Mouse (Mus musculus): ENCODE data around the gene Sgms2. TPM values are rescaled to one million over a fixed set of nuclear protein-coding genes. Genes with fewer than 3 reads are reported as not detected.

The Sgms2 gene
- polyA plus RNA-seq, 1 experiment: 8.6 TPM

- no peak for TF ChIP-seq MAX (IDR thresholded peaks at IDR 0.05)
- no peak for TF ChIP-seq CEBPB (IDR thresholded peaks at IDR 0.05; ENCODE audit: low read depth)
- TF ChIP-seq USF1 (IDR thresholded peaks at IDR 0.05; ENCODE audit: low read depth): no peak
- TF ChIP-seq CTCF (IDR thresholded peaks at IDR 0.05; ENCODE audit: control insufficient read depth, insufficient read depth, insufficient read length): no peak
- TF ChIP-seq FOSL1 (IDR thresholded peaks at IDR 0.05; ENCODE audit: insufficient read depth, low read length, poor library complexity, severe bottlenecking): no peak
- Histone ChIP-seq H3K79me2 (ENCODE audit: control insufficient read depth, insufficient read depth) (no peaks in the 10 kb centered on the region), H3K4me3 (ENCODE audit: insufficient read depth, poor library complexity, severe bottlenecking) (no peak overlapping the region), H3K27me3 (ENCODE audit: control insufficient read depth, insufficient read depth, insufficient read length) (no peaks in the 10 kb centered on the region), H3ac (ENCODE audit: control insufficient read depth, insufficient read length, low read depth) (no peak overlapping the region), H3K79me3 (ENCODE audit: low read depth) (no peaks in the 10 kb centered on the region), H3K36me3 (ENCODE audit: control insufficient read depth, insufficient read depth) (no peaks in the 10 kb centered on the region)
Measured at GRCm38 (mm10) chr3:131501677-131502370, 10.6 kb upstream of the Sgms2 start.

- Histone ChIP-seq H3K79me3 (ENCODE audit: low read depth) (no peaks in the 10 kb centered on the region), H3ac (ENCODE audit: control insufficient read depth, insufficient read length, low read depth) (no peak overlapping the region), H3K27me3 (ENCODE audit: control insufficient read depth, insufficient read depth, insufficient read length) (no peaks in the 10 kb centered on the region), H3K36me3 (ENCODE audit: control insufficient read depth, insufficient read depth) (no peaks in the 10 kb centered on the region), H3K79me2 (ENCODE audit: control insufficient read depth, insufficient read depth) (no peaks in the 10 kb centered on the region), H3K4me3 (ENCODE audit: insufficient read depth, poor library complexity, severe bottlenecking) (no peak overlapping the region)
- TF ChIP-seq MAX (IDR thresholded peaks at IDR 0.05) (no peak), CTCF (IDR thresholded peaks at IDR 0.05; ENCODE audit: control insufficient read depth, insufficient read depth, insufficient read length) (no peak), CEBPB (IDR thresholded peaks at IDR 0.05; ENCODE audit: low read depth) (no peak), MYOD1 (IDR thresholded peaks at IDR 0.05; ENCODE audit: control insufficient read depth, insufficient read length, low read depth) (no peak), FOSL1 (IDR thresholded peaks at IDR 0.05; ENCODE audit: insufficient read depth, low read length, poor library complexity, severe bottlenecking) (no peak), USF1 (IDR thresholded peaks at IDR 0.05; ENCODE audit: low read depth) (no peak), MYOG (IDR thresholded peaks at IDR 0.05; ENCODE audit: control insufficient read depth, extremely low read depth, insufficient read length) (no peak)
Measured at GRCm38 (mm10) chr3:131499651-131500050, 8.4 kb upstream of the Sgms2 start.

- H3K79me2 ChIP-seq (ENCODE audit: control insufficient read depth, insufficient read depth): no peaks in the 10 kb centered on the region
- no peaks in the 10 kb centered on the region for H3K36me3 ChIP-seq (ENCODE audit: control insufficient read depth, insufficient read depth)
- H3ac ChIP-seq (ENCODE audit: control insufficient read depth, insufficient read length, low read depth): no peak overlapping the region
- no peaks in the 10 kb centered on the region for H3K79me3 ChIP-seq (ENCODE audit: low read depth)
- no peaks in the 10 kb centered on the region for H3K27me3 ChIP-seq (ENCODE audit: control insufficient read depth, insufficient read depth, insufficient read length)
- H3K4me3 ChIP-seq (ENCODE audit: insufficient read depth, poor library complexity, severe bottlenecking): no peak overlapping the region
- TF ChIP-seq CTCF (IDR thresholded peaks at IDR 0.05; ENCODE audit: control insufficient read depth, insufficient read depth, insufficient read length) (no peak), MAX (IDR thresholded peaks at IDR 0.05) (no peak), CEBPB (IDR thresholded peaks at IDR 0.05; ENCODE audit: low read depth) (no peak), MYOD1 (IDR thresholded peaks at IDR 0.05; ENCODE audit: control insufficient read depth, insufficient read length, low read depth) (no peak), FOSL1 (IDR thresholded peaks at IDR 0.05; ENCODE audit: insufficient read depth, low read length, poor library complexity, severe bottlenecking) (no peak), MYOG (IDR thresholded peaks at IDR 0.05; ENCODE audit: control insufficient read depth, extremely low read depth, insufficient read length) (no peak), USF1 (IDR thresholded peaks at IDR 0.05; ENCODE audit: low read depth) (no peak)
Measured at GRCm38 (mm10) chr3:131496506-131497122, 5.4 kb upstream of the Sgms2 start.

- H3K36me3 ChIP-seq (ENCODE audit: control insufficient read depth, insufficient read depth): no peaks in the 10 kb centered on the region
- H3ac ChIP-seq (ENCODE audit: control insufficient read depth, insufficient read length, low read depth): no peak overlapping the region
- no peak overlapping the region for H3K4me3 ChIP-seq (ENCODE audit: insufficient read depth, poor library complexity, severe bottlenecking)
- no peaks in the 10 kb centered on the region for H3K79me2 ChIP-seq (ENCODE audit: control insufficient read depth, insufficient read depth)
- H3K79me3 ChIP-seq (ENCODE audit: low read depth): no peaks in the 10 kb centered on the region
- H3K27me3 ChIP-seq (ENCODE audit: control insufficient read depth, insufficient read depth, insufficient read length): no peaks in the 10 kb centered on the region
- TF ChIP-seq MYOG (IDR thresholded peaks at IDR 0.05; ENCODE audit: control insufficient read depth, extremely low read depth, insufficient read length) (no peak), CTCF (IDR thresholded peaks at IDR 0.05; ENCODE audit: control insufficient read depth, insufficient read depth, insufficient read length) (no peak), MYOD1 (IDR thresholded peaks at IDR 0.05; ENCODE audit: control insufficient read depth, insufficient read length, low read depth) (no peak), FOSL1 (IDR thresholded peaks at IDR 0.05; ENCODE audit: insufficient read depth, low read length, poor library complexity, severe bottlenecking) (no peak), USF1 (IDR thresholded peaks at IDR 0.05; ENCODE audit: low read depth) (no peak), CEBPB (IDR thresholded peaks at IDR 0.05; ENCODE audit: low read depth) (no peak), MAX (IDR thresholded peaks at IDR 0.05) (no peak)
Measured at GRCm38 (mm10) chr3:131495076-131495475, 3.9 kb upstream of the Sgms2 start.

GRCm38 (mm10) chr3:131493194-131493593, 2.0 kb upstream of the Sgms2 start:
- H3K36me3 ChIP-seq (ENCODE audit: control insufficient read depth, insufficient read depth): no peaks in the 10 kb centered on the region
- no peak overlapping the region for H3ac ChIP-seq (ENCODE audit: control insufficient read depth, insufficient read length, low read depth)
- H3K27me3 ChIP-seq (ENCODE audit: control insufficient read depth, insufficient read depth, insufficient read length): no peaks in the 10 kb centered on the region
- H3K79me2 ChIP-seq (ENCODE audit: control insufficient read depth, insufficient read depth): peaks cover 17% of the 10 kb centered on the region
- no peak for TF ChIP-seq CTCF (IDR thresholded peaks at IDR 0.05; ENCODE audit: control insufficient read depth, insufficient read depth, insufficient read length)
- no peak for TF ChIP-seq USF1 (IDR thresholded peaks at IDR 0.05; ENCODE audit: low read depth)
- no peak for TF ChIP-seq FOSL1 (IDR thresholded peaks at IDR 0.05; ENCODE audit: insufficient read depth, low read length, poor library complexity, severe bottlenecking)
- no peak for TF ChIP-seq MAX (IDR thresholded peaks at IDR 0.05)
- TF ChIP-seq MYOD1 (IDR thresholded peaks at IDR 0.05; ENCODE audit: control insufficient read depth, insufficient read length, low read depth): no peak
- no peak for TF ChIP-seq CEBPB (IDR thresholded peaks at IDR 0.05; ENCODE audit: low read depth)
- TF ChIP-seq MYOG (IDR thresholded peaks at IDR 0.05; ENCODE audit: control insufficient read depth, extremely low read depth, insufficient read length): no peak
- peaks cover 9% of the 10 kb centered on the region for H3K79me3 ChIP-seq (ENCODE audit: low read depth)
- no peak overlapping the region for H3K4me3 ChIP-seq (ENCODE audit: insufficient read depth, poor library complexity, severe bottlenecking)
